Mouse (Mus musculus) forebrain, embryonic 14.5 days (tissue): Measurements from ENCODE around the gene Cym. TPM values are rescaled to one million over a fixed set of nuclear protein-coding genes. Genes with fewer than 3 reads are reported as not detected.
A peak's percentile ranks its signal among the peaks of the same experiment; 100 is the strongest.

Experiments
- ATAC-seq: fragments of 200-750 bp; cut with Nextera tagmentation; 2 replicates; pipeline ENCODE4 v1.8.0; 2017; ENCODE audit warnings: mild to moderate bottlenecking, moderate library complexity
- DNase-seq: peaks from one replicate; pipeline ENCODE4 v3.0.0-alpha.2; 2015; ENCODE audit warnings: low spot score
- H3K27ac ChIP-seq: fragments of 300-500 bp; sonication (generic); 2 replicates; pipeline ENCODE4 v1.5.1; 2014; ENCODE audit warnings: low read depth, mild to moderate bottlenecking, control low read depth, low read length, moderate library complexity
- H3K27me3 ChIP-seq: fragments of 300-500 bp; sonication (generic); replicated peaks from 2 replicates; pipeline ENCODE4 v1.6.1; 2014; ENCODE audit warnings: low read length, control low read depth, mixed read lengths; ENCODE audit not compliant: control insufficient read depth, insufficient read depth
- H3K36me3 ChIP-seq: fragments of 300-500 bp; sonication (generic); 2 replicates; pipeline ENCODE4 v1.6.1; 2014; ENCODE audit warnings: low read length, control low read depth; ENCODE audit not compliant: control insufficient read depth, insufficient read depth
- H3K4me1 ChIP-seq: fragments of 300-500 bp; sonication (generic); 2 replicates; pipeline ENCODE4 v1.6.1; 2014; ENCODE audit warnings: antibody characterized with exemption, low read length, control low read depth; ENCODE audit not compliant: control insufficient read depth, insufficient read depth
- H3K4me2 ChIP-seq: fragments of 300-500 bp; sonication (generic); 2 replicates; pipeline ENCODE4 v1.6.1; 2014; ENCODE audit warnings: mild to moderate bottlenecking, control low read depth, low read length
- H3K4me3 ChIP-seq: fragments of 300-500 bp; sonication (generic); 2 replicates; pipeline ENCODE4 v1.5.1; 2014; ENCODE audit warnings: low read depth, low read length, control low read depth
- H3K9ac ChIP-seq: fragments of 300-500 bp; sonication (generic); 2 replicates; pipeline ENCODE4 v1.6.1; 2014; ENCODE audit warnings: mild to moderate bottlenecking, low read length, control low read depth, moderate library complexity
- H3K9me3 ChIP-seq: fragments of 300-500 bp; sonication (generic); replicated peaks from 2 replicates; pipeline ENCODE4 v1.6.1; 2016; ENCODE audit warnings: low read length, control low read depth, mixed read lengths; ENCODE audit not compliant: control insufficient read depth
- WGBS: fragments of 180-500 bp; shearing (Covaris S2); extraction: QIAGEN DNeasy Blood & Tissue Kit; methylation state at CpG from one replicate; pipeline ENCODE4 v1.1.7; 2014; 5-methylcytosine and 5-hydroxymethylcytosine counted together
- polyA plus RNA-seq: library from polyadenylated mRNA; unstranded; fragments of >200 nt; fragmentation: Nextera tagmentation; extraction: Ambion mirVana; gene quantifications from 2 replicates; pipeline ENCODE4 v1.2.1, GENCODE M21; 2014

Gene Cym
- polyA plus RNA-seq, 1 experiment from 2014 or later, result not detected

DNA sequence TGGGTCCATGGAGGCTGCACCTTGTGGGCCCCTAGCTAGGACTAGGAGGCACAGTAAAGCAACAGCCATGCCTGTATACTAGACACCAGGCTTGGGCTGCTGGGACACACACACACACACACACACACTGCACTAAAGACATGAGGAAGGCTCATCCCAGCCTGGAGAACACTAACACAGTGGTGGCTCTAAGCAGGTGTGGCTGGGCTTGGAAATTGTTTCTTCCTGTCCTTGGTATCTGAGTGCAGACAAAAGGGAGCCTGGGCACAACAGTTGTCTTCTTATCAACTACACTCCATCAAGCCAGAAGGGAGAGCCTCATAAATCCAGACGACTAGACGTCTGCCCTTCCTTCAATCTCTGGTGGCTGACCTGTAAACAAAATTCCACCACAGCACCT lies 28.8 kb upstream of the Cym start:
- no peak overlapping the region for H3K4me3 ChIP-seq
- no peak overlapping the region for H3K4me2 ChIP-seq
- H3K36me3 ChIP-seq, result no peaks in the 10 kb centered on the region
- H3K9ac ChIP-seq, result no peak overlapping the region
- DNase-seq, result no peak
- WGBS, result 88% methylated on average over 2 of the region's 2 CpGs
- ATAC-seq, result no peak
- no peaks in the 10 kb centered on the region for H3K9me3 ChIP-seq
- no peaks in the 10 kb centered on the region for H3K4me1 ChIP-seq
- H3K27ac ChIP-seq, result no peak overlapping the region
- H3K27me3 ChIP-seq, result no peaks in the 10 kb centered on the region

DNA sequence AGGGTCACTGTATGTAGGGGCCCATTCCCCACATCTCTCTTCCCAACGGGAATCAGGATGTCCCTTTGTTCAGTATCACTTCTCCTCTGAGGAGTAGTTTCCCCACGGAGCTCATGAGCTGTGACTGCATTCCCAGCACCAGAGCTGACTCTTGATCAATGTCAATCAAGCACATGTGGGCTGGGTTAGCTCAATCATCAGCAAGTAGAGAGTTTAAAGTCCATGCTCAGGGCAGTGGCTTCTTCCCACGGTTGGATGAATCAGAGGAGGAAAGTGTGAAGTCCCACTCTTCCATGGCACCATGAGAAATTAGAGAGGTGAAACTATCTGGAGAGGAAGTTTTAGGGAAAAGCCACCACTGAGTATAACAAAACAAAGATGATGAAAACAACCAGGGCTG lies 27.5 kb upstream of the Cym start:
- Histone ChIP-seq H3K9me3 (no peaks in the 10 kb centered on the region), H3K4me3 (no peak overlapping the region), H3K4me2 (no peak overlapping the region), H3K27ac (no peak overlapping the region), H3K36me3 (no peaks in the 10 kb centered on the region), H3K4me1 (no peaks in the 10 kb centered on the region), H3K9ac (no peak overlapping the region), H3K27me3 (no peaks in the 10 kb centered on the region)
- 69% methylated on average over 3 of the region's 3 CpGs for WGBS
- no peak for ATAC-seq
- no peak for DNase-seq

DNA sequence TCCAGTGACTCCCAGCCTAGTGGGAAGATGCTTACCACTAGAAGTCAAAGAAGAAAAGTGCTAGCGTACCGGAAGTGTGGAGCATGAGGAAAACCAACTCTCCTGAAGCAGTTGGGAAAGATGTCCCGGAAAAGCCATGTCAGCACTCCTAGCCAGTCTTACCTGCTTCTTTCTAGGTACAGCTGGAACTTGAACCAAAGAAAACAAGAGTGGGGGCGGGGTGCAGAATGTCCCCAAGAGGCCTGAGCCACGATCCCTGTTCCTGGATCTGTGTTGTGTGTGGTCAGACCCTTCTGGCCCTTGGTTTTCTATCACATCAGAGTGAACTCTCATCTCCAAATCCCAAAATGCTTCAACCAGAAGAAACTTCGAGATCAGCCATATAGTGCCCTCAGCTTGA lies 25.3 kb upstream of the Cym start:
- no peaks in the 10 kb centered on the region for H3K9me3 ChIP-seq
- H3K27me3 ChIP-seq, result no peaks in the 10 kb centered on the region
- H3K4me1 ChIP-seq, result peaks cover under 1% of the 10 kb centered on the region
- ATAC-seq (no peak), DNase-seq (no peak)
- no peak overlapping the region for H3K4me2 ChIP-seq
- no peak overlapping the region for H3K27ac ChIP-seq
- no peak overlapping the region for H3K9ac ChIP-seq
- WGBS, result 73% methylated on average over 6 of the region's 6 CpGs
- no peaks in the 10 kb centered on the region for H3K36me3 ChIP-seq
- H3K4me3 ChIP-seq, result no peak overlapping the region

DNA sequence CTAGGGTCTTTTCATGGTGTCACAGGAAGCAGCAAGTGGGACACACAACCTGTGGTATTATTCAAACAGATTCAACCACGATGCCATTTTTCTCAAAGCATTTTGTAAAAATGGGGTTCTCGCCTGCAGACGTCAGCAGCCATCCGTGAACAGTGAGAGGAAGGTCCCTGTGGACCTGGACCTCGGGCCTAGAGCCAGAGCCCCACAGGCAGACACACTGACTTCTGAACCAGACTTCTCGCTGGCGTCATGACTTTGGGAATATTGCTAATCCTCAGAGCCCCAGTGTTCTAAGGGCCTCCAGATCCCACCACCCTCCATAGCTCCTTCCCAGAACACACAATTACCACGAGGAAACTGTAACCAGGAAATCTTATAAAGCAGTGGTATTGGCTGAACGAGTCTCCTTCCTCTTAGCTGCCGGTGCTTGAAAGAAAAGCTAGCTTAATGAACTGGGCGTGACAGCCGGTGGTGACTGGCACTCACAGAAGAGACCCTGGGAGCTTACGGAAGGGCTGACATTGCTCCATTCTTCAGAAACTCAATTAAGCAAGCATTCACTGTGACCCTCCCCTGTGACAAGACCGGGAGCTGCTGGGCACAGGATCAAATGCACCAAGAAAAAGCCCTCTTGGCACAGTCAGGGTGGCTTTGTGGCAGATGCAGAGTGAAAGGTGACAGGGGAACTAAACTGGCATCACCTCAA lies 20.0 kb upstream of the Cym start:
- ATAC-seq, result peak; percentile 73
- WGBS, result 11% methylated on average over 14 of the region's 14 CpGs
- Histone ChIP-seq H3K4me3 (no peak overlapping the region), H3K36me3 (no peaks in the 10 kb centered on the region), H3K9ac (peak overlapping the region; percentile 21; the same call in 1 of the 2 replicates), H3K27me3 (no peaks in the 10 kb centered on the region), H3K9me3 (no peaks in the 10 kb centered on the region), H3K4me1 (peaks cover 10% of the 10 kb centered on the region), H3K4me2 (peak overlapping the region; percentile 23; the same call in 1 of the 2 replicates), H3K27ac (no peak overlapping the region)
- DNase-seq, result peak; percentile 74

DNA sequence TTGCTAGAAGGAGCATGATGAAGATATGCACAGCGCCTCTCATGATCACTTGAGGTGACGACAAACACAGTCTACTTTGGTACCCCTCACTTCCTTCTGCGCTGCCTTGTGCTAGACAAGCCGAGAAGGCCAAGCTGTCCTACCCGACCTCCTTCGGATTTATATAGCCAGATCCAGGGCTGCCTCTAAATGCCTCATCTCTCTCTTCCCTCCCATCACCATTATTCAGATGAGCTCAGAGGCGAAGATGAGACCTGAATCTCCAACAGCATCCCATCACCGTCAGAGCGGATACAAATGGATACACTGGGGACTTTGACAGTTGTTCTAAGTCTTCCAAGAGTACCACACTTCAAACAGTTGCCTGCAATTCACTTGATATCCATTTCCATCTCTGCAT lies 18.1 kb upstream of the Cym start, which contains the start of gene Prok1:
Prok1 (minus strand) TSS at position 101 of the 400 bp plus-strand sequence.
- no peak within 1 kb of the TSS for H3K4me3 ChIP-seq
- H3K4me1 ChIP-seq, result peaks cover 10% of the 10 kb centered on the region
- 92% methylated on average over 9 of the region's 9 CpGs for WGBS
- no peaks in the 10 kb centered on the region for H3K9me3 ChIP-seq
- H3K36me3 ChIP-seq, result no peaks in the 10 kb centered on the region
- H3K27me3 ChIP-seq, result no peaks in the 10 kb centered on the region
- no peak for DNase-seq
- no peak within 1 kb of the TSS for H3K9ac ChIP-seq
- H3K4me2 ChIP-seq, result no peak within 1 kb of the TSS
- no peak within 1 kb of the TSS for H3K27ac ChIP-seq
- ATAC-seq, result no peak

DNA sequence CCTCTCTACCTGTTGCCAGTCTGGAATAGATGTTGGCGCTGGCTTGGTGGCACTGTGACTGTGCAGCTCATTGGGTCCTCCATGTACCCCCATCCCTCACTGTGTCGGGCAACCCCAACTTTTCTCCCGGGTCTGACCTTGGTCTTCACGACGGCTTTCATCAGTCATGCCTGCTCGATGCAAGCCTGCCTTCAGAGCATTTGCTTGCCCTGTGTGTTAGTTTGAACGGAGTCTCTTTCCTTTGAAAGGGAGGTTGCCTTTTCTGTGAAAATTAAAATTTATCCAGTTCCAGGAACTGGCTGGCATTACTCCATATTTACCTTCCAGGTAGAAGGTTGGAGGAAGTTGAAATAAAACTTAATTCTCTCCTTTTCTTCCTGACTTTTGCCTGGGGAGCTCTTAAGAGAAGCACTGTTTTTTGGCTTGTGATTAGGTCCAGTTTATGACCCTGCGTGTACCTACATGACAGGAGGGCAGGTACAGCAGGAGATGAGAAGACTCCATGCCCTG lies 17.0 kb upstream of the Cym start:
- ATAC-seq (no peak), DNase-seq (no peak)
- Histone ChIP-seq H3K9me3 (no peaks in the 10 kb centered on the region), H3K36me3 (no peaks in the 10 kb centered on the region), H3K4me3 (no peak overlapping the region), H3K4me1 (peaks cover 10% of the 10 kb centered on the region), H3K27me3 (no peaks in the 10 kb centered on the region), H3K9ac (no peak overlapping the region), H3K27ac (no peak overlapping the region), H3K4me2 (no peak overlapping the region)
- WGBS, result 86% methylated on average over 8 of the region's 8 CpGs

DNA sequence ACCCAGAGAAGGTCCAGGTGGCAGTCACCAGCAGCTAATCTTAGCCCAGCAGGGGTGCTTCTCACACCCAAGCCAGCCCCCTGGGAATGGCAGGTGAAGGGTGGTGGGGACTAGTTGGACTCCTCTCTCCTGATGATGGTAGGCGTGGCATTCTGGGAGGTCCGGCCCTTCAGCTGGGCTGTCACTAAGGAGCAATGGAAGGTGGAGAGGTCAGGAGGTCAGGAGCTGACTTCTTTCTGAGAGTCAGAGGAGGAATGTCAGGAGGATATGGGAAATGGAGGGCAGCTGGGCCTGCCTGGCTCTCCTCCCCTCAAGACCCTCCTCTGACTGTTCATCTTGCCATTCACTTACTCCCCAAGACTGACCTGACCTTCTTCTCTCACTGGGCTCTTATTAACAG lies 16.5 kb upstream of the Cym start:
- no peak for ATAC-seq
- peaks cover 10% of the 10 kb centered on the region for H3K4me1 ChIP-seq
- DNase-seq, result no peak
- no peak overlapping the region for H3K27ac ChIP-seq
- H3K9me3 ChIP-seq, result no peaks in the 10 kb centered on the region
- 60% methylated on average over 2 of the region's 2 CpGs for WGBS
- no peak overlapping the region for H3K4me3 ChIP-seq
- H3K4me2 ChIP-seq, result no peak overlapping the region
- H3K9ac ChIP-seq, result no peak overlapping the region
- H3K36me3 ChIP-seq, result no peaks in the 10 kb centered on the region
- no peaks in the 10 kb centered on the region for H3K27me3 ChIP-seq

DNA sequence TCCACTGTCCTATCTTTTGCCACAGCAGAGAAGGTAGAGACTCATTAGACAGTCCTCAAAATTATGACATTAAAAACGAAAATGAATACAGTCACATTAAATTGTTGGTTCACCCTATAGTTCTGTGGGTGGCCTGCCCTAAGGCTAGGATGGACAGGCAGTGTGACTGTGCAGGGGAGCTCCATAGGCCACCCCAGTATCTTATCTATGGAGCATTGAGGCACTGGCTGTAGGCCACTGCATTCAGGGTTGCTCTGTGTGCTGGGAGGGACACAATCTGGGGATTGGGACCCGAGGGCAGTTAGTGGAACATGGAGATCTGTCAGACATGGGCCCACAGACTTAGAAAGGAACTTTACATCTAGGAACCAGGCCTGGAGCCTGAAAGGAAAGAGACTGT lies 12.4 kb upstream of the Cym start:
- peak; percentile 40; the same call in 1 of the 2 replicates for ATAC-seq
- Histone ChIP-seq H3K9me3 (no peaks in the 10 kb centered on the region), H3K9ac (no peak overlapping the region), H3K4me2 (no peak overlapping the region), H3K4me1 (no peaks in the 10 kb centered on the region), H3K27ac (no peak overlapping the region), H3K36me3 (no peaks in the 10 kb centered on the region), H3K27me3 (no peaks in the 10 kb centered on the region), H3K4me3 (no peak overlapping the region)
- WGBS, result 22% methylated on average over 2 of the region's 2 CpGs
- no peak for DNase-seq

DNA sequence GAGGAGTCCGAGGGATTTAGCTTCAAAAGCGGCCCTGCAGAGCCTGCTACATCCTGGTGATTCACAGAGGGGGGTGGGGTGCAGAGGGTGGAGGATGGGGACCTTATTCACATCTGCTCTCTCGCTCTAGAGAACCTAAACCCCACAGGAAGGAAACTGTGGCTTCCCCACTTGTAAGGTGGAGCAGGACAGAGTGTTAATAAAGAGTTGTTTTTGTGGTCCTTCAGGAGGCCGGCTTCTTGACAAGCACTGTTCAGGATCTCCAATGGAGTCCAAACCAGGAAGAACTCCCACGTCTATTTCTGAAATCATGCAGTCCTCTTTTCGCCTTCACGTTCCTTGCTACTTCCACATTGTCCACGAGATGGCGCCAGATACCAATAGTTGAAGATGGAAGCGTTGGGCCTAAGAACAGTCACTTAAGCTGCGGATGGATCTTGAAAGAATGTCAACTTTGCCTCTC lies 11.8 kb upstream of the Cym start:
- H3K27me3 ChIP-seq, result no peaks in the 10 kb centered on the region
- peak; percentile 64 for ATAC-seq
- 7% methylated on average over 11 of the region's 11 CpGs for WGBS
- H3K4me3 ChIP-seq, result no peak overlapping the region
- H3K27ac ChIP-seq, result no peak overlapping the region
- peak; percentile 90 for DNase-seq
- H3K9me3 ChIP-seq, result no peaks in the 10 kb centered on the region
- H3K4me1 ChIP-seq, result no peaks in the 10 kb centered on the region
- peak overlapping the region; percentile 3; the same call in 1 of the 2 replicates for H3K9ac ChIP-seq
- no peaks in the 10 kb centered on the region for H3K36me3 ChIP-seq
- no peak overlapping the region for H3K4me2 ChIP-seq
